Mouse (Mus musculus) brain, adult 2 months (tissue): Measurements from ENCODE around the gene Dapk1.

Experiments used
- DNase-seq: peaks from one replicate; pipeline ENCODE4 v3.0.0; 2011; ENCODE audit warnings: low read depth, low spot score

The Dapk1 gene

GRCm38 (mm10) chr13:60691940-60692339 is 90.2 kb downstream of the Dapk1 start:
- no peak for DNase-seq

DNA sequence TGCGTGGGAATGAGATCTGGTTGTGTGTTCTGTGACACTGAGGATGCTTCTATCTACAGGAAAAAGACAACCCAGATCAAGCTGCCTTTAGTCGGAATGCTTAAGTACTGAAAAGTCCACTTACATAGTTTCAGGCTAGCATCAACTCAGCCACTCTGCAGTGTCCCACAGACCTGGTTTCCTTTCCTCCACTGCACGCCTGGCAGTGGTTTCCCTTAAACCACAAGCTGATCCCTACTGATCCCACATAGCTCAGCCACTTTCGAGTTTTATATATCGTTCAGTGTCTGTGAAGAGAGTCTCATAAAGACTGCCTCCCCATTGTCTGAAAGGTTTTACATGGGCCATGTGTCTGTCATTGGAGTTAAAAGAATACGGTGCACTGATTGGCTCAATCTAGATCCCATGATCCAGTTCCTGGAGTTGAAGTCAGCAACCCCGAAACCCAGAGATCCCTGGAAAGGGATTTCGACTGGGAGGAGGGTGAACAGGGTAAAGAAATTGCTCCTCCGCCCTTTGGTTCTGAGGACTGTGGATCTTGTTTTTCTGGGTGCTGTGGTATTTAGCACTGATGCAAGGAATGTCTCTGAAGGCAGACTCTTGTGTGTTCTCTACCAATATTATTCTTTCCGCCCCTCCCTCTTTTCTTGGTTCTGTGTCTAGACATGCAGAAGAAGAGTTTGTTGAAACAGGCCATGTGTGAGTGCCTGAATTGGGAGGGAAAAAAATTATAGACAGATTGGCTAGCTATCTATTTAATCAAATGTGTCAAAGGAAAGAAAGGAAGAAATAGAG is 93.6 kb downstream of the Dapk1 start:
- no peak for DNase-seq

- DNase-seq = no peak
Observed at GRCm38 (mm10) chr13:60696323-60696722, 94.6 kb downstream of the Dapk1 start.

- peak; percentile 70 for DNase-seq
Observed at GRCm38 (mm10) chr13:60696741-60697140, 95.0 kb downstream of the Dapk1 start.

DNA sequence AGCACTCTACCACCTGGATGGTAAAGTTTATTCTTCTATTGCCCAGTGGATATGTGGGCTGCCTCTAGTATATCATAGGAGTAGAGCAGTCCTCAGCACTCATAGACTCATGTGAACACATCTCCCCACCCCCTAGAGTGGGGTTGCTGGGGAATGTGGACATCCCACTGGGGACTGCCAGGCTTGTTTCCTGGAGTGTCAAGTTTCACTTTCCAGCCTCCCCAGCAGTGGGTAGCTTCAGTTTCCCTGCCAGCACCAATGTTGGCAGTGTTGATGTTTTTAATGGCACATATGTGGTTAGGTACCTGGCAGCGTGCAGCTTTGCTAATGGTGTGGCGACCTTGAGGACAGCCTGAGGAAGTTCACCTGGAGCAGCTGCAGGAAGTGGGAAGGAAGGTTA is 96.3 kb downstream of the Dapk1 start:
- DNase-seq = no peak

GRCm38 (mm10) chr13:60701671-60702171 is 100.0 kb downstream of the Dapk1 start:
- DNase-seq = no peak

DNA sequence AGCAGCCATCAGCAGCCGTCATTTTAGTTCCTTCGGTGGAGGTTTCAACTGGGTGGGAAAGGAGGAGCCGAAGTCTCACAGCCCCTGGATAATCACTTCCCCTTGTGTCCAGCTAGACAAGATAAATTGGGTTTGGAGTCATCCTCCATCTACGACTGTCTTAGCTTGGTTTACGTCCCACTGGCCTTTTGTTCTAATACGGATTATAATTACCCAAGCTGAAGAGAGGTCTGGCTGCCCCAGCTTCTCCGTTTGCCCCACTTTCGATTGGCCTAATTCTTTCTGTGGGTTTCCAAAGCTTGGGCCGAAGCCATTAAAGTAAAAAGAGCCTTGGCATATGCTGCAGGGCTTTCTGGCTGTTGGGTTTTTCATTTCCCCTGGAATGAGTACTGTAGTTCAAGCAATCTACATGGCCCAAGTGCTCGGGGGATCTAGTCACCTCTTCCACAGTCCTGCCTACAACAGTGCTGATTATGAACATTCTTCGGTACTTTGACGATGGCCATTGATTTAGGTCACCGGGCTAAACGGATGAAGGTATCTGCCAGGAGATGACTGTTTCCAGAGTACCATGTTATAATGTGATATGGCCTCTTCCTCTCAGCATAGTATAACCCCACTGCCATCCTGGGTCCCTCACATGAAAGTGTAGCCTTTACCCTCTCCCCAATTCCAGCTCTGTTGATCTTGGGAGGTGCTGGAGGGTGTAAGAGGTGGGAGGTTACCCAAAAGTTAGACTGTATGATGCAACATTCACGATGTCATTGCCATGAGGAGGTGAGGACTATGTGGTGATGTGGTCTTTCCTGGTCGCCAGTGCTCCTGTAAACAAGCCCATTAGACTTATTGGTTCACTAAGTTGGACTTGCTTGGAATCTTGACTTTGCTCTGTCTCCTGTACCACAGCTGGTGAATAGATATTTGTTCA is 106.1 kb downstream of the Dapk1 start:
- peak; percentile 66 for DNase-seq

DNA sequence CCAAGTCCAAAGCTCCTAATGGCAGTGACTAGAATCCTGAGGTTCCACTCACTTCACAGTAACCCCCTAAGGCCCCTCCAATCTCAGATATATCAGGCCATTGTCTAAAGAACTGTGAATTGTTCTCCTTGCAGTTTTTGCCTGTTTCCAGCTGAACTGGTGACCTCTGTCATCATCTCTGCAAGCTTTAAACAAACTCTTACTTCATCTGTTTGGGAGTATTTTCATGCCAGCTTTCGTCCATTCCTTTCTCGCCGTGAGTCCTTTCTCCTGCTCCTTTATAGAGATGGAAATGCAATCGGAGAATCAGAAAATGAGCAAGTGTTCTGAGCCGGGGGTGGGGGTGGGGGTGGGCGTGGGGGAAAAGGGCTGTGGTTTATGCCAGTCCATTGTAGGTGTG is 107.4 kb downstream of the Dapk1 start:
- no peak for DNase-seq

DNA sequence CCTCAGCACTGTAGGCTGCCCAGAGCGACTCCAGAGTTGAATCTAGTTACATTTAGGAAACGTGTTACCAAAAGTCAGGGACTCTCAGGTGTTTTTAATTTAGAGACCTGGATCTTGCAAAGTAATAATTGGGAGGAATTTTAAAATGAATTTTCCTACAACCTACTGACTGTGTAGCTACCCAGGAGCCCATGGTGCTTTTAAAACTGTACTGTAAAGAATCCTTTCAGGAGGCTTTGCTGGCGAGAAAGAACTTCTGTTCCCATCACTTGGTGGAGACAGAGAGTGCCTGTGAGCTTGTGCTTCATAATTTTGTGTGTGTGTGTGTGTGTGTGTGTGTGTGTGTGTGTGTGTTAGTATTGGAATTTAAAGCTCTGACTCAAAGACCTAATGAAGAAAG is 109.2 kb downstream of the Dapk1 start:
- DNase-seq = no peak

DNA sequence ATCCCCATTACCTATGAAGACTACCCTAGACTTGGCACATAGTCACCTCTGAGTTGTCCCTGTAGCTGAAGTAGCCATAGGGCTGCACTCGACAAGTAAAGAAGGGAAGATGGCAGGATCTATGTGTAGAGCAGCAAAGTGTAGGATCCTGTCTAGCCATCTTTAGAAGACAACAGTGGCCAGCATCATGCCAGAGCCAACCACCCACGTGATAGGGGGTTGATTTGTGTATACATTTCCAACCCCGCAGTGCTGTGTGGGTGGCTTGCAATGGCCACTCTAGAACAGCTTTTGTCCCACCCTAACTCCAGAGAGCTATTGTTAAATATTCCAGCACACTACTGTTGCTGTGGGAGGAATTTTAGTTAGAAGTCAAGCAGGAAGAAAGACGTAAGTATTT is 111.8 kb downstream of the Dapk1 start:
- DNase-seq = peak; percentile 24

DNA sequence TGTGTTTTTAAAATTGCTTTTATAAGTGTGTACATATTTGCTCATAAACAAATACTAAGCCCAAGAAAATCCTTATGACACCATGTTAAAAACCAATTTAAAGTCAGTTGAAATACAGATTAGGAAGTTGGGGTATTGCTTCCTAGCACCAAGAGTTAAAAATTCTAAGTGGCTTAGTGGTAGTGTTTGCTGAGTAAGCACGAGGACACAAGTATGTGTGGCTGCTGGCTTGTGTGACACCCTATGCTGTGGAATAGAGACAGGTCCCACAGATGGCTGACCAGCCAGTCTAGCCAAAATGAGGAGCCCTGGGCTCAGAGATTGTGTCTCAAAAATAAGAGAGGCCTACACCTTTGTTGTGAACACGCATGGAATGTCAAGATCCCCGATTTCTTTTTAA is 114.4 kb downstream of the Dapk1 start:
- no peak for DNase-seq

DNA sequence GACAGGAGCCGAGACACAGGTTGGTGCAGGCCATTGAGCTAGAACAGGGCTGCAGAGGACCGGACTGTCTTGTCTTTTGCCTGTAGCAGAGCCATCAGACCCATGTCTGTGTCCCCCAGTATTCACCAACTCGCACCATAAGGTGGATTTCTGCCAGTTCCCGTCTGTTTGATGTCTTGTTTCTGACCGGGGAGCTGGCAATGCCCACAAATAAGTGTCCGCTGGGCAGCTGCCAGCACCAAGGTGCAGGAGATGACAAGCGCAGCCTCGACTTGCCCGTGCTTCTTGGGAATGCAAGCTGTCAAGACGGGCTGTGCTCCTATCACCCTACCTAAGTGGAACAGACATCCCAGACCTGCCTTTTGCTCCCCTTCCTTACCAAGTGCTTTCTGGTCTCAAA is 115.7 kb downstream of the Dapk1 start:
- DNase-seq = no peak

GRCm38 (mm10) chr13:60719581-60719980 is 117.8 kb downstream of the Dapk1 start:
- no peak for DNase-seq

GRCm38 (mm10) chr13:60722763-60723162 is 121.0 kb downstream of the Dapk1 start:
- DNase-seq = no peak

DNA sequence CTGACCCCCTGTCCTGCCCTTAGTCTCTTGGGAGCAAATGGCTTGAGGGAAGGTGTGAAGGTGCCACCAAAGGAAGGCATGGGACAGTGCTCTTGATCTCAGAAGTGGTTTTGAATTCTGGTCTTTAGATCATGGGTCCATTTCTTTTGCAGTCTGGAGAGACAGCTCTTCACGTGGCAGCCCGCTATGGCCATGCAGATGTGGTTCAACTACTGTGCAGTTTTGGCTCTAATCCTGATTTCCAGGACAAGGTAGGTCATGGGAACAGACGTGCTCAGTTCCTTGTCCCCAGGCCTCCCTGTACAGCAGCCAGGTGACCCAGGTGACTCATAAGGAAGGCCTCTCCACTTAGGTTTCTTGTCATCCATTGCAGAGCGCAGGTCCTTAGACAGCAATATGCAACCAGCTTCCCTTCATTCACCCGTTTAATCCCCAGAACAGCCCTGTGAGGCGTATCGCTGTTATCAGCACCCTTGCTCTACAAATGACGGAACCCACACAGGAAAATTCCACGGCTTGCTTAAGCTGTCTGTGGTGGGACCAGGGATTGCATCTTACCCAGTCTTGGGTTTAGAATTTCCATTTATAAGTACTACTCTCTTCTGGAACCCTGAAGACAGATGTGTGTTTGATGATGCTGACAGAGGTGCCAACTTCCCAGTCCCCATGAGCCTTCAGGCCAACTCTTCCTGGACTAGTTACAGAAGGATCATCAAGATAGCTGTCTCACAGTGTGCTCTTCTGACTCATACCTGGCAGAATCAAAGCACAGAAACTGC is 126.7 kb downstream of the Dapk1 start:
- peak; percentile 71 for DNase-seq

DNA sequence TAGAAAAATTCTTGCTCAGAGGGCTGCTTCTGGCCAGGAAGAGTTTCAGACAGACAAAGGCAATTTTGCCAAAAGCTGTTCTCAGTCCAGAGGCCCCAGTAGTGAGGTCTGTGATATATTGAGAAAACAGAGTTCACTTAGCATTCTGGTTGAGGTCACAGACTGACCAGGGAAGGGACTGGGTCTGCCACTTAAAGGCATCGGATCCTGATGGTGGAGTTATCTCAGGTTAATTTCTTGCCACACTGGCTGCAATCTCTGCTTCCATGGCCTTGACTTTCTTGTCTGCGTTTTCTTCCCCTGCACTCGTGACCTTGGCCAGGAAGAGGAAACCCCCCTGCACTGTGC is 127.3 kb downstream of the Dapk1 start:
- DNase-seq = no peak

- no peak for DNase-seq
Observed at GRCm38 (mm10) chr13:60730587-60730986, 128.8 kb downstream of the Dapk1 start.

- no peak for DNase-seq
Observed at GRCm38 (mm10) chr13:60731001-60731400, 129.3 kb downstream of the Dapk1 start.

DNA sequence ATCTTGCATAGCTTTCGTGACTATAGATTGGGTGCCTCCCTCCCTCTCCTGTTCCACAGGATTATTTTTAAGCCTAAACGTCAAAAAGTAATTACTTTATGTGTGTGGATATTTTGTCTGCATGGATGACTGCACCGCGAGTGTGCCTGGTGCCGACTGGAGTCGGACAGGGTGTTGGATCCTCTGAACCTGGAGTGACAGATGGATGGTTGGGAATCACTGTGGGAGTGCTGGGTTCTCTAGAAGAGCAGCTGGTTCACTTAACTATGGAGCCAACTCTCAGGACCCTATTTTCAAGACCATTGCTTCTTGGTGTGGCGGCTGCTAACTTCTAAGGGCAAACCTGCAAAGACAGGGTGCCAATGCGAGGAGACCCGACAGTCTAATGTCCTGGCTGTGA is 133.6 kb downstream of the Dapk1 start:
- peak; percentile 51 for DNase-seq

DNA sequence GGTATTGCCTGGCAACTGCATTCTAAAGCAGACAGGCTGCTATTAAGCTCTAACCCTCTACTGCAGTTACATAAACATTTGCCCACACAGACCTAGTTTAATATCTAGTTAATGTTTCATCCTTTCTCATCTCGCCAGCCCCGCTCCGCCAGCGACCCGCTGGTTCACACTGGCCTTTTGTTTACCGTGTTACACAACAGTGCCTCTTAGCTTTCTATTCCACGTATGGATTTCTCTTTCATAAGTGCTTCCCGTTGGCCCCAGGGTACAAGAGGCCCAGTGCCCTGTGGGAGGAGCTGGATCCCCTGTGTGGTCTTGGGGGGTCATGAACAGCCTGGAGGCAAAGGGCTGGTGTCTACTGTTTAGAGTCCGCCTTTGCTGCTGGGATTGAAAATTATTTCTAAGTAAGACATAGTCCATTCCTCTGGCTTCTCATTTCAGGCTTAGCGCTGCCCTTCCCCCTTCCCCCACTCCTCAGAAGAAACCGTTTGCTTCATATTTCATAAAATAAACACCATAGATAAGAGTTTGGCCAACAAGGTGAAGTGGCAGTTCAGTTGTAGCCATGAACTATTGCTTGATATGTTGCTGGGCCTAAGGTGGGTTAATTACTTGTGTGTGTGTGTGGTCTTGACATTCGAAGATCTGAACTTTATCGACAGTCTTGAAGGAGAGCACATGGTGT is 134.8 kb downstream of the Dapk1 start:
- DNase-seq = peak; percentile 62

- peak; percentile 72 for DNase-seq
Observed at GRCm38 (mm10) chr13:60737632-60738324, 136.0 kb downstream of the Dapk1 start.
